Comparison of ENCODE assay signal across 25 mouse cellular contexts in the genomic region with DNA sequence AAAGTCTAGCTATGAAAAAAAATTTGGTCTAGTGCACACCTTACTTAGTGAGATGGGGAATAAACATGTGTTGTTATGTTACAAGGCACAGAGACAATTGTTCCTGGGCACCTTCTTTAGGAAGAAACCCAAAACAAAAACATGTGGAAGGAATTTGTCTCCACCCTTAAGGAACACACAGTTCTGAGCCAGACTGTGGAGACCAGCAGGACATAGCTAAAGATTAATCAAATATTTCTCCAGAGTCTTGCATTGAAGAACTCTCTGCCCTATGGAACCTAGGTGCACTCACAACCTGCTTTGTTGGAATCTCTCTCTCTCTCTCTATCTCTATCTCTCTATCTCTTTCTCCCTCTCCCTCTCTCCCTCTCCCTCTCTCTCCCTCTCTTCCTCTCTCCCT.
A peak's percentile ranks its signal among the peaks of the same experiment; 100 is the strongest.
DNase-seq lines count a peak whose midpoint lies in the region; ATAC-seq and TF ChIP-seq lines count a peak whose summit lies in the region.
"Had no signal": no experiment of that assay in that cellular context is flagged by ENCODE, and none has a peak within 500 bp of the region (broad histone marks: within the 10 kb centered on the region; RNA-seq: fewer than 3 reads in every experiment).

No protein-coding gene starts in this region.

- DNase-seq in heart, adult 11 months: peak; percentile 87
- DNase-seq in heart, postnatal 14 days: no peak
- no peak for DNase-seq in heart, postnatal 4 days
- peak; percentile 49 for DNase-seq in kidney, adult 9 months
- no peak for DNase-seq in kidney, postnatal 4 days
- DNase-seq: adrenal gland, adult 8-10 months; cerebellum, adult 8-10 months; cerebellum, postnatal 25 days; kidney, postnatal 25 days; liver, postnatal 0 days; lung, postnatal 36 days; thymus, adult 2 months; thymus, postnatal 36 days had no signal

- ATAC-seq in heart, embryonic 15.5 days (replicated peaks; ENCODE audit: insufficient number of reproducible peaks, insufficient read depth, low FRiP score, low read depth): no peak
- ATAC-seq: forebrain, embryonic 13.5 days; hindbrain, postnatal 0 days; intestine, embryonic 15.5 days; liver, embryonic 12.5 days; liver, postnatal 0 days had no signal

- H3K27ac ChIP-seq in heart, embryonic 15.5 days: 0 out of 2 replicates have a peak overlapping the region, but pooled peaks have one; percentile 37
- peak overlapping the region; percentile 97 for H3K27ac ChIP-seq in cortical plate, adult 2 months (ENCODE audit: insufficient read depth, low read length)
- H3K27ac ChIP-seq: forebrain, embryonic 13.5 days; hindbrain, embryonic 12.5 days; hindbrain, postnatal 0 days; intestine, embryonic 15.5 days; liver, embryonic 12.5 days; midbrain, embryonic 12.5 days; neural tube, embryonic 13.5 days had no signal

- no peaks in the 10 kb centered on the region; the same call in 1 of the 2 replicates for H3K4me1 ChIP-seq in heart, embryonic 15.5 days (replicated peaks)
- no peaks in the 10 kb centered on the region; the same call in 1 of the 2 replicates for H3K4me1 ChIP-seq in cortical plate, adult 2 months (ENCODE audit: control insufficient read depth, insufficient read depth, low read length)
- H3K4me1 ChIP-seq: forebrain, embryonic 13.5 days; hindbrain, embryonic 12.5 days; intestine, embryonic 15.5 days; liver, embryonic 12.5 days; midbrain, embryonic 12.5 days had no signal

- no peak for TF ChIP-seq POLR2A in cortical plate, adult 2 months (IDR thresholded peaks at IDR 0.05; ENCODE audit: extremely low read depth, insufficient read depth, low read length)

- no peaks in the 10 kb centered on the region for H3K36me3 ChIP-seq in heart, embryonic 15.5 days
- H3K36me3 ChIP-seq: G1E; hindbrain, embryonic 12.5 days; intestine, embryonic 15.5 days; liver, embryonic 12.5 days; midbrain, embryonic 12.5 days; neural tube, embryonic 13.5 days had no signal

- H3K9ac ChIP-seq in heart, embryonic 15.5 days: no peak overlapping the region
- H3K9ac ChIP-seq: forebrain, embryonic 13.5 days; hindbrain, embryonic 12.5 days; intestine, embryonic 15.5 days; liver, embryonic 12.5 days; liver, postnatal 0 days; midbrain, embryonic 12.5 days; neural tube, embryonic 13.5 days had no signal

- no peak overlapping the region for H3K4me2 ChIP-seq in heart, embryonic 15.5 days
- H3K4me2 ChIP-seq: forebrain, embryonic 13.5 days; hindbrain, embryonic 12.5 days; intestine, embryonic 15.5 days; liver, embryonic 12.5 days; midbrain, embryonic 12.5 days; neural tube, embryonic 13.5 days had no signal

- no peak for TF ChIP-seq CTCF in cortical plate, adult 2 months (IDR thresholded peaks at IDR 0.05; ENCODE audit: extremely low read depth, insufficient read depth, low read length)

- H3K9me3 ChIP-seq in heart, embryonic 15.5 days (replicated peaks): no peaks in the 10 kb centered on the region
- H3K9me3 ChIP-seq: G1E; intestine, embryonic 15.5 days; liver, embryonic 12.5 days had no signal

- no peak overlapping the region for H3K4me3 ChIP-seq in heart, embryonic 15.5 days
- H3K4me3 ChIP-seq in cortical plate, adult 2 months (ENCODE audit: insufficient read depth, low read length): no peak overlapping the region
- H3K4me3 ChIP-seq: forebrain, embryonic 13.5 days; hindbrain, embryonic 12.5 days; intestine, embryonic 15.5 days; layer of hippocampus, adult 2 months; left cerebral cortex, adult 2 months; liver, embryonic 12.5 days; midbrain, embryonic 12.5 days; neural tube, embryonic 13.5 days had no signal

- H3K27me3 ChIP-seq in heart, embryonic 15.5 days: no peaks in the 10 kb centered on the region
- H3K27me3 ChIP-seq: forebrain, embryonic 13.5 days; hindbrain, embryonic 12.5 days; intestine, embryonic 15.5 days; liver, embryonic 12.5 days; midbrain, embryonic 12.5 days; neural tube, embryonic 13.5 days had no signal

- intact Hi-C loops in heart, postnatal 14 days (cut with DNase I): no loop called here

Comparison
In these comparisons a context has a peak if more than half of its experiments do, and no peak if none do; other contexts are left out.
1. DNase-seq: peak in heart, adult 11 months (single experiment) and kidney, adult 9 months (single experiment); none in heart, postnatal 14 days (0 of 2), heart, postnatal 4 days (single experiment) and kidney, postnatal 4 days (0 of 2).